Mouse (Mus musculus): Measurements from ENCODE around the gene Gm12695.

Gm12695 gene

DNA sequence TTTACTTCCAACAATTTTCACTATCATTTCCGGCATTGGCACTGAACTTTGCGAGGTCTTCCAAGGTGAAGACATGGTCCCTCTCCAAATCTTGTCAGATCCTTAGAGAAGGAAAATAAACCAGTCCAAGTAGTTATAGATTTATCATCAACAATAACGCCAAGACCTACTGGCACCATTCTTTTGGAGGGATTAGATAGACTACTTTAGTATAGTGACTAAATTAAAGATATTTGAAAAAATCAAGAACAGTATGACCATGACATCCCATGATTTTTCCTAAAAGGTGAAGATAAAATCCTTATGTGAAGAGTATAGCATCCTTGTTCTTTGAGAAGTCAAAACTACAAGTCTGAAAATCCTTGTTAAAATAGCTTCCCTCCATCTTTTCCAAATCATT lies at the start of gene Gm12695:
Gene Gm12695, minus strand, starts transcription at position 101 of the 400 bp plus-strand sequence.
- in situ Hi-C loops (cut with MboI, MseI): no loop called here

DNA sequence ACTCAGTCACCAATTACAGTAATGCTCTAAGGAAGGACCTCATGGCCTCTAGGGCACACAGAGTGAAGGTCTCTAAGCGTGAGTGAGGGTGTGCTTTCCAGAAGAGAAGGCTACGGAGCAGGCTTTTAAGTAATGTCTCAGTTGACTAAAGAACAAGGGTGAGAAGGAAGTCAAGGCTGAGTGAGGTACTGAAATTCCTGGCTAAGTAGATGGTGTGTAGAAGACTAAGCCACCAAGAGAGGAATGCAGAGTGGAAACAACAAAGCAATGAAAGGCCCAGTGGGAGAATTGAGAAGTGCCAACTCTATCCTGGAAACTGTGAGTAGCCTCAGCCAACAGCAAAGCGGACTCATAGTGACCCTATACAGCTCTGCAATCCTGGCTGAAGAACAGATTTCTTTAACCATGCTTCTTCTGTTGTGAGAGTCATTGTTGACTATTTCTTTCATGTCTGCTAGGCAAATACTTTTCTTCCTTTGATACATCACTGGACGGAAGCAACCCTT lies 40.6 kb upstream of the Gm12695 start:
- in situ Hi-C loops (cut with MboI, MseI): no loop called here

DNA sequence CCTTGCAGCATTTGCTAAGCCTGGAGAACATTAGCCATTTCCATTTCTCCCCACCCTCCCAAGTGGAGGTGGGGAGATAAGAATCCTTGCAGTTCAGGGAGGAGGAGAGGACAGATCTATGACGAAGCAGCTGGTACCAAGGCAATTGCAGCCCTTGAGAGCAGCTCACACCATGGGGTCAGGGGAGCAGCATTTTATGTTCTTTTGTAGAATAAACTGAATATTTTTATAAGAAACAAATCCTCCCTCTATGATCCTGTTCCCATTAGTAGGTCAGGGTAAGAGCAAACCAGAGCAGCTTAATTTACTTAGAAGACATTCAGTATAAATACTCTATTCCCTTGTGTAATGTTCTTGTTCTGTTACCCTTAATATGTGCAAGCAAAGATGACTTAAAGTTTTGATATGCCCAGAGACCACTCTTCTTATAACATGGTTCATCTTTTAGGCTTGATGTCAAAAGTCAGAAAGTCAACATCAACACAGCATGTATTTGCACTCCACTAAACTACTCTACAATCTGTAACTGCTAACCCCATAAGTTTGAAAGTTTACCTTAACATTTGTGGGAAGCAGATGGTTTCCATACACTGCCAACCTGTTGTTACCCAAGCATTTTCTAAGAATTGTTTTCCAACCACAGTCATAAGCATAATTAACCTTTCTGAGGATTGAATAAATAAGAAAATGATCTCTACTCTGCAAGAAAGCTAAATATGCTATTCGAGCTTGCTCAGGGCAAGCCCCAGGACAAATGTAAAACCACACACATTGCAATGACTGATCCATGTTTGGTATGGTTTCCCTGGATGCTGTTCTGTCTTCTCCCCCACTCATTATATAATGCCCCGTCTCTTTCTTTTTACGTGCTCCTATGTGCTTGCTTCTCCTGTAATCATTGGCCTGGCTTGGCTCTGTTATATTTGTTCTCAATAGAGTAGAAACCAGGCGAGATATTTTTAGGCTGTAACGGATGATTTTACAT lies 22.1 kb upstream of the Gm12695 start:
- in situ Hi-C loops (cut with MboI, MseI): no loop called here

DNA sequence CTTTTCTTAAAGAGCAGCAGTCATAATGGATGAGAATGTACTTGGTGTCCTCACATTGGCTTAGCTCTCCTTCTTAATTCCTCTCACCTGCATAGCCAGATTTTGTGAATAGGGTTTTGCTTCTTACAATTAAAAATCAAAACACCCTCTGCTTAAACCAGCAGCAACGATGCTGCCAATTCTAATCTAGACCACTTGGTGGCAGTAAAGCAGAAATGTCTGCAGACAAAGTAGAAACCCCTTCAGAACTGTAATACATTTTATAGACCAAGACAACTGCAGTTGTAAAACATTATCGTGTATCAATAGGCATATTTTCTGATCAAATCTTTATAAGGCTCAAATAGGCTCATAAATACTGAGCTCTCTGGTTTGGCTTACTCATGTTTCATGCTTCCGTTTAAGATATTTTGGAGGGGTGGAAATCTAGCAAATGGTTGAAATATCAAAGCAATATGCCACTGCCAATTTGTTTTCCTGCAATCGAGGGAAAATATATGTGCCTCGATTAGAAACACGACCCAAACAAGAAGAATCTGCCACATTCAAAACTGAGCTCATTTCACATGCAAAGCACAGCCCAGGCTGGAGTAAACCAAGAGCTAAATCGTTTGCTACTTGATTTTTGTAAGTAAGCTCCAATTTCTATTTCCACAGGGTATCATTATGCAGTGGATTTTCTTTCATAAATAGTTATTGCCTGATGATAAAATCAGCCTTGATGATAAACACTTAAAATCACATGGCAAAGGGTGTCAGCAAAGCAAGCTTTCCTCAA lies 14.6 kb upstream of the Gm12695 start:
- in situ Hi-C loops (cut with MboI, MseI): no loop called here

DNA sequence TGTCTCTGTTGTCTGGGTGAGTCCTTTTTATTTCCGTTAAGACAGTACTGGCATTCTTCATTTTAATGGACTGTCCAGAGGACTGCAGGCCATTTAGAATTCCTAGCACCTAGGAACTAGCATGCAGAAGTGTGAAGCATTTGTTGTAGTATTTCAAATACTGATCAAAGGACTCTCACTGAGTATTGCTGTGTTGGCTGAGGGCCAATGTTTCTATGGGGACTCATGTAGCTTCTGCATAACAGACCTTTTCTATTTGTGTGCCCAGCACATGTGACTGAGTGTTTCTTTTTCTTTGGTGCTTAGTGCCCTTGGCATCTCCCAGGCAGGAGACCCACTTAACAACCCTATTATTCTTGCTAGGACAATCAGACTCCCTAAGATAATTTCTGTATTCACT lies 12.6 kb upstream of the Gm12695 start:
- in situ Hi-C loops (cut with MboI, MseI): no loop called here

DNA sequence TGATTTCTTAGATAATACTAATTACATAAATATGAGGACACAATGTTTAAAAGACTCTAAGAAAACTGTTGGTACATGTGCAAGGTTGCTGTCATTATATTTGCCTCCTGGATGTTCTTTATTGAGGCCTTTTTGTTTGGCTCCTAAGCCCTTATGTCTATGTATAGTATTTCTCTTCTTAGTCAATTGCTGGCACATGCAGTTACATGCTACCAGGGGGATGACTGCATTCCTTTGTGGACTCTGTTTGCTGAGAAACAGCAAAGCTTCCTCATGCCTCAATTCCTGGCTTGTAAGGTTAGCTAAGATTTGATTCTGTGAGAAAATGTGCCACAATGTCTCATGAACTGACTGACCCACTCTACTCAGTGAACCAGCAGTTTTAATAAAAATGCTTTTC lies 6.3 kb upstream of the Gm12695 start:
- in situ Hi-C loops (cut with MboI, MseI): no loop called here

DNA sequence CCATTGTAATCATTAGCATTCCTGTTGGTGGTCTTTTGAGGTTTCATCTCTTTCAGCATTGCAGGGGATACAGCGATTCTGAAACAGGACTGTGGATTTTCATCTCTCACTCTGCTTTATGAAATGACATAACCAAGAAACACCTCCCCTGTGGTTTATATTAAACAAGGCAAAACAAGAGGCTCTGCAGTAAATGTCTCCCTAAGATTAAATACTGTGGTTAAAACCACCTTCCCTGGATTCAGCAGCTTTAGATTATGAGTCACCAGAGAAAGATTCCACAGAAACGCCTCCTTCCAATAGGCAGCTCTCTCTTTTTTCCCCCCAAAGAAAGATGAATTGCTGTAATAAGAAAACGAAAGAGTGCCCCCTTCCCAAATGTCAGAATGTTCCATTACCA lies 4.9 kb upstream of the Gm12695 start:
- in situ Hi-C loops (cut with MboI, MseI): no loop called here

DNA sequence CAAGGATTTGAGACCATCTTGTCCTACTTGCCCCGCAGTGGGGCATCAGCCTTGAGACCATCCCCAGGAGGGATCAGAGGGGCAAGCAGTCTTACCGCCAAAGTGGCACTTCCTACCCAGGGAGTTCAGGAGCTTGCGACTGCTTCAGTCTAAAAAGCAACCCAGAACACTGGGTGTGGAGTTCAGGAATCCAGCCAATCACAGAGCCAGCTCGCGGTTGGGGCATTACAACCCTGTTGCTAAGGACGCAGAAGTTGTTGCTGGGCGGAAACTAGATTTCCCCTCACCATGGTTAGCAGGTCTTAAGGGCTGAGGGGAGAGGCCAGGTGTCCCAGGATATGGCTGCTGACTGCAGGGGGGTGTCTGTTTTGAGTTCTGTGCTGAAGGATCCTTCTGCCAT lies 1.6 kb upstream of the Gm12695 start:
- in situ Hi-C loops (cut with MboI, MseI): no loop called here

DNA sequence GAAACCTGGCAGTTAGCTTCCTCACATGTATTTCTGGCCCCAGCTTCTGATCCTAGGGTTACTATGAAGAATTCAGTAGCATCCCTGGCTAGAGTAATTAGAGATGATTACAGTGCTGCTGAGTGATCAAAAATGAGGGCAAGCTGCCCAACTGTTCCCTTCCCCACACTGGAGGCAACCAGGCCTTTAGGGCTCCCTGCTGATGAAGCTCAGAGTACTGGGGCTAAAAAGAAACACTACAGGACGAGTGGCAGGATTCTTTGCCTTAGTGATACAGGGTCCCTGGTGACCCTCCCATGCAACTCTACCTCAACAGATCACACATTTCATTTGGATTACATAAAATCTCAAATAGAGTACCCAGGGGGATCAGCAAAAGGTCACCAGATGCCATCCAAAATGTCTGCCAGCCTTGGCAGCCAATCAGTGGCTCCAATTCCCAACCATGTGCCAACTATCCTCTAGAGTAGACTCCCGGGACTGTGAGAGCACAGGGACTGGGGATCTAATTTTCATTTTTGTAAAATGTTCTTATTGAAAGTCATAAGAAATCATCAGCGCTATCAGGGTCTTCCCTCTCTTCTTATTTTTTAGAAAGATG lies 11.9 kb downstream of the Gm12695 start:
- in situ Hi-C loops (cut with MboI, MseI): no loop called here

DNA sequence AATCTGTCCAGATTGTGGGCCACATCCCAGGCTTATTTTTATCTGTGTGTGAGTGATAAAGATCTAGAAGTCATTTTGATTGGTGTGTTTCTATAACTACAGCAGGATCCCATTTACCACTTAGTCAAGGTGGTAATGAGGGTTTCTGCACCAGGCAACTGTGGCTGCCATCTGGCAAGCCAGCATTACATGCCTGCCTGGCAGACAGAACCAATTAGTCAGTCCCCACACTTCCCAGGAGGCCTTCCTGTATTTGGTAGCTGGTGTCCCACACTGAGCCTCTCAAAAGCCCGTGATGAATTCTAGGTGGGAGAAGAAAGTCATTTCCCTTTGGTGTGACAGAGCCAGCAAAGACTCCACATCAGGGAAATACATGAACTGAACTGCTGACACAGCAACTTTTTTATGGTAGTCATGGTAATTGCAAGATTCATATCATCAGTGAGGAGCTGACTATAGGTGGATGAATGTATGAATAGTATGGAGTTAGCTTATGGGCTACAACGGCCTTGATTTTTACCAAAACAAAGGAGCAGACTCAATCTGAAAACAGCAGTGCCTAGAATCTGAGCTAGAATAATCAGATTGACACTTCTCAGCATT lies 18.5 kb downstream of the Gm12695 start:
- in situ Hi-C loops (cut with MboI, MseI): no loop called here

DNA sequence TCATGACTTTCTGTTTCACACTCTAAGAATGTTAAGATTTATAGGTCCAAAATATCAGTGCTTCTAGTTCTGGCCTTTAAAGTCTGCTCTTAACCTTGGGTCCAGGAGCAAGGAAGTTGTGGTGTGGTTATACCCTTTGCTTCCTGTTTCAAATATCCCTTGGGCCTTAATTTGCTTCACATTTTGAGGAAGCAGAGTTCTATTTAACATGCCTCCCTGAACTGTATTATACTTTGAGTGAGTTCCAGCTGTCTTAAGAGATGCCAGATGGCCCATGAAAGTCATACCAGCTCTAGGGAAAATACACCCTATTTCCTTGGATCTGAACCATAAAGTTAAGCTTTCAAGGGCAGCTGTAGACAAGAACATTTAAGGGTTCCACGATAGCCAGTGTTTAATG lies 33.0 kb downstream of the Gm12695 start:
- in situ Hi-C loops (cut with MboI, MseI): no loop called here

DNA sequence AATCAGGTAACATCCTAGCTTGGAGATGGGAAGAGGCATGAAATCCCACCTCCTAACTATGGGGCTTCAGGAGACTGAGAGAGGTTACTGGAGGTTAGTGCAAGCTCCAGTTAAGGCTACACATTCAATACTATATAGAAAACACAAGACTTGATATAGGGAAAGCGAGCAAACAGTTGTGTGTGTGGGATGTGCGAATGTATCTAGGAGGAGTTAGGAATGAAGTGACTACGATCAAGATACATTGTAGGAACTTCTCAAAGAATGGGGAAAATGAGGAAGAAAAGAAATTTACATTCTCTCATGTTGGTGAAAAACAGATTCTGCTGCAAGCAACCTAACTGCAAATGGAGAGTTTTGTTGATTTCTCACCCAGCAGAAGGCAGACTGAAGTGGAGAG lies 44.5 kb downstream of the Gm12695 start:
- in situ Hi-C loops (cut with MboI, MseI): no loop called here

DNA sequence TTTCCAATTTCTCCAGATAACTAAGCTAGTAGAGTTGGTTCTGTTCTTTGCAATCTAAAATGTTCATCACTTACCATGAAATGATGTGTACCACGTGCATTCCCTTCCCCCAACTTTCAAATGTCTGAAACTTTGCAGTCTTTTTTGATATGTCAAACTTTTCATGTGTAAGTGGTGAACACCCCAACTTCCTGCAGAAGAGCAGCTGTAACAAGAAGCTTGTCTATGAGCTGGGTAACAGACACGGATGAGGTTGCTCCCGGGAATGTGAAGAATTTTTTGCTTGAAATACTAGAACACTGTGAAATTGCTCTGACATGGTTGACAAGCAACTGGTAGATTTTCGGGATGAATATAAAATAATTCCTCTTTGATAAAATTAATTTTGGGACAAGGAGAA lies 55.7 kb downstream of the Gm12695 start:
- in situ Hi-C loops (cut with MboI, MseI): no loop called here

DNA sequence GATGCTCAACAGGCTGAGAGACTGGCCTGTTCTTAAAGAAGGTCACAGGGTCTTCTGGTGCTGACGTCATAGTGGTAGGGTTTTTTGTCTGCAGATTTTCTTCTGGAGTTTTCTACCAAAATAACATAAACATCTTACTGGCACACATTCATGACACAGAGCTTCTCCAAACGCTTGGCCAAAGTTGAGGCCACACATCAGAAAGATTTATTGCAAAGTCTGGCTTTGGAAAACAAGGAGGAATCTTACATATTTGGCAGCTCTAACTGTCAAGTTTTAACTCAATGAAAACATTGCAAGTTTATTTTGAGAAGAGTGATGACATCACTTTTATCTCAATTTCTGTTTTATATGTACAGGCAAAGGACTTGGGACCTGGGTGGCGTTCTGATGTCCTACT lies 56.8 kb downstream of the Gm12695 start:
- in situ Hi-C loops (cut with MboI, MseI): no loop called here

DNA sequence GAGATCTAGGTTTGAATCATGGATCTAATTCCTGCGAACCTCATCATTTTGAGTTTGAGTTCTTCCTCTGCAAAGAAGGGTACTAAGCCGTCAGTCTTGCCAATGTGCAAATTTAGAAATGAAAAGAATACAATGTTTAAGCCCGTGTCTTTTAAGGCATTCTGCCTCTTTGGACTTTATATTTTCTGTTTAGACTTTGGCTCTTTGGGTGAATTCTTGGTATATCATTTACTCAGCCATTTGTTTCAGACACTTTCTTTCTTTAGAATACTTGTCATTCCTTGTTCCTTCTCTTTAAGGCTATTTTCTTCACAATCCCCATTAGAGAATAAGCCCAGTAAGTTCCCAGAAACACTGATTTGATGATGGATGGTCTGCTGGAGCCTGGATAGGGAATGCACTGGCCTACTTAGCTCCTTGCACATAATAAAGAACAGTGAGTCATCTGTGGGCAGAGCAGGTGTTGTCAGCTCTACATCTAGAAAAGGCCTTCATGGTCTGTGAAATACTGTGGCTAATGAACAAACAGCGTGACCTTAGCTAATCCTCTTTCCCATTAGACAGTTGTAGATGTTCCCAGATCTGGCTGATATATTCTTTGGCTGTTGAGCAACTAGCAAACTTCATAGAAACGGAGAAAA lies 59.5 kb downstream of the Gm12695 start:
- in situ Hi-C loops (cut with MboI, MseI): no loop called here

DNA sequence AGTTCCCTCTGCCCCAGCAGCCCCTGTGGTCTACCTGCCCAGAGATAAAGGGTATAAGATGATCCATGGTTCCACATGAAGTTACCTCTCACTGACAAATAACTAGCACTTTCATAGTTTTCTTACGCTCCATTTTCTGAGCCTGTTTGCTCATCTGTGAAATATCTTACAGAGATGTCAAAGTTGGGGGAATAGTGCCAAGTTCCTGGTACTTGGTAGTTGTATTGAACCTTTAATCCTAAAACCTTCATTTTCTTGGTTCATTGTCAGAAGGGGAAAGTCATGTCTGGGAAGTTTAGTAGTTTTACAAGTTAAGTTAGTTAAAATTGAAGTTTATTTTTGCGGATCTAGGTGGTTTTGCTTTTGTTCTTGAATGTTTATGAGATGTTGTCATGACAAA lies 62.7 kb downstream of the Gm12695 start:
- in situ Hi-C loops (cut with MboI, MseI): no loop called here

DNA sequence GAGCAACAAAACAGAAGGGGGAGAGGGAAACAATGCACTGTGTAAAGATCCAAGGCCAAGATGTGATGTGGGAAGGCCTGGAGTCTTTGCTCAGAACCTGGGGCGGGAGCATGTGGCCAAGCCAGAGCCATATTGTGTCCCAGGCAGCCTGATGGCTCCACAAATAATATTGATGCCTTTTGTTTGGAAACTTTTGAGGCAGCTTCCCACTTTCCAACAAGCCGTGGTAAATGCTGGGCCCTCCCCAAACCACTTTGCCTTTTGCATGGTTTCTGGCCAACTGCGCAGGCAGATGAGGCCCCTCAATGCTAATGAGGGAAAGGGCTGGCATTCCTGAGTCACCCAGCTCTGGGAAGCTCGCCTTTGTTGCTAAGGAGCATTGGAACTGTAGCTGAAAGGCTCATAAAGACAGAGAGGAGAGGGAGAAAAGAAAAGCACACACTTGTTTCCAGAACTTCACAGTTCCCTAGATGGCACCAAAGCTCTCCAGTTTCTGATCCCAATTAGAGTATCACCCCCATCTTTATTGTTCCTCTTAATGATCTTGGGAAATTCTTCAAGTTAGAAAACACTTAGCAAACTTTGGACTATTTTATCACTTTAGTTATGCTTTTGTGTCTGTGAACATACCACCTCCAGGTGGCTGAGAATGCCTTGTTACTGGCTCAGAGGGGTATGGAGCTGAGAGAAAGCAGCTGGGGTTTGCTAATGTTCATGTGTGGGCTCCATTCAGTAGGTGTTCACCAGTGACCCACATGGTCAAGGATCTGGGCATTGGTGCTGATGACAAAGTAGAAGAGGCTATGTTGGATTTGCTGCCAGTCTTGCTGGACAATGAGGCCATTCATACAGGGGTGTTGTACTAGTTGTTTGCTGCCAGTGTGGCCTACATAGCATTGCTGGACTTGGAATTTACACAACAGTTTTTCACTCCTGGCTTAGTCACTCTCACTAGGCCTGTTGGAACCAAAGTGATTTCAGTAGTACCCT lies 65.7 kb downstream of the Gm12695 start:
- in situ Hi-C loops (cut with MboI, MseI): no loop called here

DNA sequence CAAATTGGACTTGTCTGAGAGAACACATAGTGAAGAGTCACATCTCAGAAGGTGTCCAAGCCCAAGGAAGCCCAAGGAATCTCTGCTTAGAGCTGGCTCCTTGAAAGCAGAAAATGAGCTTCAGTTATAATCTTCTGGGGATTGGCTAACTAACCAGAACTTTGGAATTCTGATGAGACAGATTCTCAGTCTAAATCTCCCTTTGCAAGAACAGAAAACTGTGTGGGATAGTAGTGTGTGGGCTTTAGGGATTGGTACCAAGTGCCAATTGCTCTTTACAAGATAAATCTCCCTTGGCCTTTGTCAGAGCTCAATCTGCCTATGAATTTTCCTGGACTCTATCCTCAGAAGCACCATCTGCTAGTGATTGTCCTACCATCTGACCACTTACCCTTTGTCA lies 66.5 kb downstream of the Gm12695 start:
- in situ Hi-C loops (cut with MboI, MseI): no loop called here

DNA sequence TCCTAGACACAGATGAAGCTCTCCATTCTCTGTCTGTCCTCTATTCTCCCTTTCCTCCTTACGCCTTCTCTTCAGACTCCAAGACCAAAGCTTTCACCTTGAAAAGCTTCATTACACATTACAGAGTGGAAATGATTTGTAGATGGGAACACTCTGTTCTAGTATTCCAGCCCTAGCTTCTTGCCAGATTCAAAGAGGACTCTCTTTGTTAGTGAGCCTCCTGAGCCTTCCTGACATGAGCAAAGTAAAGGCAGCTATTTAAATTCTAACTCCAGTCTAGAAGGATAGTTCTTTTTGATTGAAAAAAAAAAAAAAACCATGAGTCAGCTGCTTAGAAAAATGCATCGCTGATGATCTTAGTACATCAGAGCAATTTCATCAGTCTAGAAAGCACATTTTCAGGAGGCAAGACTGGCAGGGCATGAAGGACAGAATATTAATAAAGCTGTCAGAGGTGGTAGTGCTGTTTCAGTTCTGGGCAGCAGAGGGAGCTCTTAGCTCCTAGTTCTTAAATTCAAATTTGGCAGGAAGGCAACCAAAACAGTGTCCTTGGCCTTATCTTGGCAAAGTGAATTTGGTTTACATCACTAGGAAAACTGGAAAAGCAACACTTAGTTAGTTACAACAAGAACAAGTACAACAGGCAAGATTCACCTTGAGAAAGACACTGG lies 79.6 kb downstream of the Gm12695 start:
- in situ Hi-C loops (cut with MboI, MseI): no loop called here

DNA sequence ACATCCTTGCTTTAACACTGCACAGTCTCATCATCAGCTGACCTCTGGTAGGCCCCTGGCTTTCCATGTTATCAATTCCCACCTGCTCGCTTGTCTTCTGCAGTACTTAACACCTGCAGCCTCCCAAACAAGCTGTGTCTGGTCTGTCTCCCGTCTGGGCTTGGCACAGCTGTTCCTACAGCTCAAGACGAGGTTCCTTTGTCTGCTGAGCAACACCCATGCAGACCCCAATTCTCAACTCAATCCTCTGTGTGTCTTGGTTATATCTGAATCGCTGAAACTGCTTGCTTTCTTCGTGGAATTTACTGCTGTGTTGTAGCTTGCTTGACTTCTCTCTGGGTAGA lies 86.8 kb downstream of the Gm12695 start:
- in situ Hi-C loops (cut with MboI, MseI): loop anchor here (10.0 kb wide), 1 partner anchor 553 kb away; the partner anchor contains the start of gene Cyp2j12
